Mouse (Mus musculus): ENCODE results near the gene Carm1. TPM values are rescaled to one million over a fixed set of nuclear protein-coding genes. Genes with fewer than 3 reads are reported as not detected.
"Not testable (repeated sequence)": the region's sequence is repeated elsewhere in the genome, so short reads cannot be mapped to it uniquely, and the experiment has no call there.

The Carm1 gene
- total and polyA plus RNA-seq, 2 experiments from 2014 or later, result 27.3 to 97.4 TPM

DNA sequence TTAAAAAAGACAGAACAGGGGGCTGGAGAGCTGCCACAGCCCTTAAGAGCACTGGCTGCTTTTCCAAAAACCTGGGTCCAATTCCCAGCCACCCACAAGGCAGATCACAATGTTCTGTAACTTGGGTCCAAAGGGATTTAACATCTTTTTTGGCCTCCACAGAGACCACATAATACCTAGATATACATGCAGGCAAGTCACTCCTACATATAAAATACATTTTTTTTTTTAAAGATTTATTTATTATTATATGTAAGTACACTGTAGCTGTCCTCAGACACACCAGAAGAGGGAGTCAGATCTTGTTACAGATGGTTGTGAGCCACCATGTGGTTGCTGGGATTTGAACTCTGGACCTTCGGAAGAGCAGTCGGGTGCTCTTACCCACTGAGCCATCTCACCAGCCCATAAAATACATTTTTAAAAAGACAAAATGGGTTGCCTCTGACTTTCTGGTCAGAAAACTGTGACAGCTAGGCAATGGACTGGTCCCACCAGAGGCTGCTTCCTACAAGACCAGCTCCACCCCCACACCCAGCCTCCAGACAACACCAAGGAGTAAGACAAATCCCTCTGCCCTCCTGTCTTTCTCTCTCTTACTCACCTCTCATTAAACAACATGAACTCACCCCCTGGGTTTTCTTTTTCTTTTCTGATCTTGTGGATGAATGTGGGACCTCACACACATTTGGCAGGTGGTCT lies 19.4 kb upstream of the Carm1 start:
- Histone ChIP-seq H3K27me3 (ENCODE audit: insufficient read depth, low read length) (no peaks in the 10 kb centered on the region), H3K27ac (ENCODE audit: low read depth, low read length) (no peak overlapping the region), H3K9ac (replicated peaks; ENCODE audit: low read length, poor library complexity, severe bottlenecking) (no peak overlapping the region), H3K4me3 (ENCODE audit: low read depth, low read length) (no peak overlapping the region), H3K36me3 (ENCODE audit: insufficient read depth, low read length) (no peaks in the 10 kb centered on the region), H3K4me2 (ENCODE audit: low read depth, low read length, poor library complexity, severe bottlenecking) (no peak overlapping the region), H3K4me1 (ENCODE audit: insufficient read depth, low read length) (no peaks in the 10 kb centered on the region), H3K9me3 (ENCODE audit: low read length) (no peaks in the 10 kb centered on the region)
- TF ChIP-seq CTCF (IDR thresholded peaks at IDR 0.05), result no peak
- WGBS, result 95% methylated on average over 2 of the region's 2 CpGs
- no peak for DNase-seq (ENCODE audit: low spot score)
- no peak for ATAC-seq (ENCODE audit: low FRiP score)

DNA sequence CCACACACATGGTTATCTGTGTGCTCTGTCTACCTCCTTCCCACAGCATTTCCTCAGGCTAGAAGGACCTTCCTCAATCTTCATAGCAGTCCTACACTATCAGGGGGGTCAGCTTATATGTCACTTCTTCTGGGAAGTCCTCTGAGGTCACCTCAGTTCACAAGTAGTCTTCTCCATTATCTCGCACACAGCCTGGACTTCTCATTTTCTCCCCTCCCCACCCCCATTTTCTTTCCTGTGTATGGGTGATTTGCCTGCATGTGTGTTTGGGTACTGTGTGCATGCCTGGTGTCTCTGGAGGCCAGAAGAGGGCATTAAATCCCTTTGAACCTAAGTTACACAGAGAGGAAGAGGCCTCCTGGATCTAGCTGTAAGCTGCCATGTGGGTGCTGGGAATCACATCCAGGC lies 18.8 kb upstream of the Carm1 start:
- DNase-seq (ENCODE audit: low spot score), result no peak
- ATAC-seq (ENCODE audit: low FRiP score), result no peak
- no peaks in the 10 kb centered on the region for H3K36me3 ChIP-seq (ENCODE audit: insufficient read depth, low read length)
- TF ChIP-seq CTCF (IDR thresholded peaks at IDR 0.05), result no peak
- H3K27me3 ChIP-seq (ENCODE audit: insufficient read depth, low read length), result no peaks in the 10 kb centered on the region
- H3K4me1 ChIP-seq (ENCODE audit: insufficient read depth, low read length), result no peaks in the 10 kb centered on the region
- H3K27ac ChIP-seq (ENCODE audit: low read depth, low read length), result no peak overlapping the region
- H3K9me3 ChIP-seq (ENCODE audit: low read length), result no peaks in the 10 kb centered on the region
- 64% methylated on average over 1 of the region's 1 CpGs for WGBS
- no peak overlapping the region for H3K4me2 ChIP-seq (ENCODE audit: low read depth, low read length, poor library complexity, severe bottlenecking)
- H3K4me3 ChIP-seq (ENCODE audit: low read depth, low read length), result no peak overlapping the region
- H3K9ac ChIP-seq (replicated peaks; ENCODE audit: low read length, poor library complexity, severe bottlenecking), result no peak overlapping the region

DNA sequence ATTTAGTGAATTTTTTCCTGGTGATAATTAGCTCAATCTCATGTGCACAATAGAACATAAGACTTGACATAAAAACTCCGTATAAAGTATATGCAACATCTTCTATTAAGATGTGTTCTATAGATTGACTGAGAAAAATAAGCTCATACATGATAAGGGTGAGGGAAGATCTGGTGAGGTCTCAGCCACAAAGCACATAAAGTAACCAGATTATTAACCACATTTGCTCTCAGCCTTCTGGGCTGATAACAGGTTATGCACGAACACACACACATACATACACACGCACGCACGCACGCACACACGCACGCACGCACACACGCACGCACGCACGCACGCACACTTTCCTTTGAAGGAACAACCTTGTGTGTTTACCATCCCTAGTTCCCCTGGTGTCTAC lies 10.2 kb upstream of the Carm1 start:
- 96% methylated on average over 14 of the region's 14 CpGs for WGBS
- ATAC-seq (ENCODE audit: low FRiP score), result no peak
- Histone ChIP-seq H3K27ac (ENCODE audit: low read depth, low read length) (no peak overlapping the region), H3K4me2 (ENCODE audit: low read depth, low read length, poor library complexity, severe bottlenecking) (no peak overlapping the region), H3K36me3 (ENCODE audit: insufficient read depth, low read length) (no peaks in the 10 kb centered on the region), H3K27me3 (ENCODE audit: insufficient read depth, low read length) (no peaks in the 10 kb centered on the region), H3K4me3 (ENCODE audit: low read depth, low read length) (no peak overlapping the region), H3K9me3 (ENCODE audit: low read length) (no peaks in the 10 kb centered on the region), H3K9ac (replicated peaks; ENCODE audit: low read length, poor library complexity, severe bottlenecking) (no peak overlapping the region), H3K4me1 (ENCODE audit: insufficient read depth, low read length) (no peaks in the 10 kb centered on the region)
- no peak for DNase-seq (ENCODE audit: low spot score)
- TF ChIP-seq CTCF (IDR thresholded peaks at IDR 0.05), result no peak

DNA sequence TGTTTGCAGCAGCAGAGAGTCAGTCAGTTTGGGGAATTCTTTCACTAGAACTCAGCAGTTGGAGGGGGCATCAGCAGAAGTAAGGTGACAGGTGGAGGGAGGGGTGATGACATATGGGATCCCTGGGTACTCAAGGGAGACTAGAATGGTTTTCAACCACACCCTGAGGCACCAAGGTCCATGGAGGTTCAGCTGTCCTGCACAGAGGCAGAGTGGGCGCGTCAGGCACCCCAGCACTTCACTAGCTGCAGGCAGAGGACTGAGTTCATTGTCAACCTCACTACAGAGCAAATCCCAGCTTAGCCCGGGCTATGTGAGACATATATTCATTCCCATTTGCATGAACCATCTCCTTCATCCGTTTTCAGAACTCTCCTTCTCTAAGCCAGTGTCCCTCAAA lies 9.7 kb upstream of the Carm1 start:
- Histone ChIP-seq H3K4me3 (ENCODE audit: low read depth, low read length) (no peak overlapping the region), H3K4me2 (ENCODE audit: low read depth, low read length, poor library complexity, severe bottlenecking) (no peak overlapping the region), H3K9me3 (ENCODE audit: low read length) (no peaks in the 10 kb centered on the region), H3K36me3 (ENCODE audit: insufficient read depth, low read length) (no peaks in the 10 kb centered on the region), H3K27ac (ENCODE audit: low read depth, low read length) (no peak overlapping the region), H3K9ac (replicated peaks; ENCODE audit: low read length, poor library complexity, severe bottlenecking) (no peak overlapping the region), H3K4me1 (ENCODE audit: insufficient read depth, low read length) (no peaks in the 10 kb centered on the region), H3K27me3 (ENCODE audit: insufficient read depth, low read length) (no peaks in the 10 kb centered on the region)
- DNase-seq (ENCODE audit: low spot score), result no peak
- 81% methylated on average over 4 of the region's 4 CpGs for WGBS
- no peak for TF ChIP-seq CTCF (IDR thresholded peaks at IDR 0.05)
- ATAC-seq (ENCODE audit: low FRiP score), result no peak

DNA sequence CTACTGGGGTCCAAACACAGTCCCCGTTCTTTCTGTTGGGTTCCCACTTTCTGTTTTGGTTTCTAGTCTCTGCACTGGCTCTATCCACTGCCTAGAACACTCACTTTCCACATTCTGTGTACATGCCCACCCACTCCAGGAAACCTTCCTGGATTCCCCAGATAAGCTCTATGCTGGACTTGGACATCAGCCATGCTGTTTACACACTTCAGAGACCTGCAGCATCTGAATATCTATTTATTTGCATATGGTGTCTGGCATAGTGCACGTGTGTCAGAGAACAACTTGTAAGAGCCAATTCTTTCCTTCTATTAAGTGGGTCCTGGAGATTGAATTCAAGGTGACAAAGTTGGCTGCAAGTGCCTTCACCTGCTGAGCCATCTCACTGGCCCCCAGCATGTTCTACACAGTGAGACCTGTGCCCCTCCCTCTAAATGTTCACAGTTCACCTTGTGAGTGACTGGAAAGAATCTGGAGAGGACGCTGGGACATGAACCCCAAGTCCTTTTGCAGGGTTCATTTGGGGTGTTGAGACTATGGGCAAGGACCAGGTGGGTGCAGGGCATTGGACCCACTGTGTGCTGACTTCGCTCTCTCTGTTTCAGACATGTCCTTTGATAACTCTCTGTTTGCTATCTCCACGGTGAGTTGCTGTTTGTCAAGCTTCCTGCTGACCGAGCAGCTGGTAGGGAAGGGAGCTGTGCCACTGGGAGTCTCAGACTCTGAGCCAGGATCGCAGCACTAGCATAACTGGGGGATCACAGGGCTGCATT lies 6.5 kb upstream of the Carm1 start:
- ATAC-seq (ENCODE audit: low FRiP score), result no peak; the same call in 1 of the 2 replicates

DNA sequence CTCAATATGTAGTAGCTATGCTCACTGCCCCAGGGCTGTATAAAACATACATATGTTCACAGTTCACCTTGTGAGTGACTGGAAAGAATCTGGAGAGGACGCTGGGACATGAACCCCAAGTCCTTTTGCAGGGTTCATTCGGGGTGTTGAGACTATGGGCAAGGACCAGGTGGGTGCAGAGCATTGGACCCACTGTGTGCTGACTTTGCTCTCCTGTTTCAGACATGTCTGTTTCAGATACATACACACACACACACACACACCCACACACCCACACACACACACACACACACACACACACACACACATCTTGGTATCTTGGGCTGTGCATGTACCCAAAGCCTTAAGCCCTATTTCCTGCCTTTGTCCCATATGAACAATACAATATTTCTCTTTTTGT lies 4.7 kb upstream of the Carm1 start:
- not testable (repeated sequence) for H3K4me1 ChIP-seq (ENCODE audit: insufficient read depth, low read length); H3K36me3 ChIP-seq (ENCODE audit: insufficient read depth, low read length); ATAC-seq (ENCODE audit: low FRiP score); H3K9ac ChIP-seq (replicated peaks; ENCODE audit: low read length, poor library complexity, severe bottlenecking); H3K4me3 ChIP-seq (ENCODE audit: low read depth, low read length); H3K27ac ChIP-seq (ENCODE audit: low read depth, low read length); H3K4me2 ChIP-seq (ENCODE audit: low read depth, low read length, poor library complexity, severe bottlenecking); H3K27me3 ChIP-seq (ENCODE audit: insufficient read depth, low read length); H3K9me3 ChIP-seq (ENCODE audit: low read length); DNase-seq (ENCODE audit: low spot score)
- WGBS, result 88% methylated on average over 2 of the region's 2 CpGs

More for the DNA sequence above, 6.5 kb upstream of the Carm1 start:
- Histone ChIP-seq H3K27ac (ENCODE audit: low read depth, low read length) (no peak overlapping the region), H3K36me3 (ENCODE audit: insufficient read depth, low read length) (no peaks in the 10 kb centered on the region), H3K9ac (replicated peaks; ENCODE audit: low read length, poor library complexity, severe bottlenecking) (no peak overlapping the region), H3K4me1 (ENCODE audit: insufficient read depth, low read length) (no peaks in the 10 kb centered on the region), H3K4me3 (ENCODE audit: low read depth, low read length) (no peak overlapping the region), H3K9me3 (ENCODE audit: low read length) (no peaks in the 10 kb centered on the region), H3K27me3 (ENCODE audit: insufficient read depth, low read length) (no peaks in the 10 kb centered on the region), H3K4me2 (ENCODE audit: low read depth, low read length, poor library complexity, severe bottlenecking) (no peak overlapping the region)
- DNase-seq (ENCODE audit: low spot score), result no peak
- WGBS, result 82% methylated on average over 7 of the region's 7 CpGs
- TF ChIP-seq CTCF (IDR thresholded peaks at IDR 0.05), result no peak

All from midbrain, postnatal 0 days (tissue).